Mouse (Mus musculus) embryonic facial prominence, embryonic 14.5 days (tissue): ENCODE measurements around the gene Sfrp5. TPM values are rescaled to one million over a fixed set of nuclear protein-coding genes. Genes with fewer than 3 reads are reported as not detected.

Experiments
- ATAC-seq: fragments of 200-750 bp; cut with Nextera tagmentation; 2 replicates; pipeline ENCODE4 v1.8.0; 2017; ENCODE audit warnings: low read depth, moderate number of reproducible peaks, moderate TSS enrichment
- DNase-seq: peaks from one replicate; pipeline ENCODE4 v3.0.0-alpha.2; 2015; ENCODE audit warnings: low spot score
- H3K27ac ChIP-seq: fragments of 300-500 bp; sonication (generic); replicated peaks from 2 replicates; pipeline ENCODE4 v1.5.1; 2014; ENCODE audit warnings: low read depth, mild to moderate bottlenecking, low read length, moderate library complexity
- H3K27me3 ChIP-seq: fragments of 300-500 bp; sonication (generic); replicated peaks from 2 replicates; pipeline ENCODE4 v1.6.1; 2014; ENCODE audit warnings: low read length; ENCODE audit not compliant: control insufficient read depth, insufficient read depth
- H3K36me3 ChIP-seq: fragments of 300-500 bp; sonication (generic); 2 replicates; pipeline ENCODE4 v1.6.1; 2014; ENCODE audit warnings: low read length, mixed read lengths; ENCODE audit not compliant: control insufficient read depth, insufficient read depth
- H3K4me1 ChIP-seq: fragments of 300-500 bp; sonication (generic); 2 replicates; pipeline ENCODE4 v1.6.1; 2014; ENCODE audit warnings: antibody characterized with exemption, low read length; ENCODE audit not compliant: control insufficient read depth, insufficient read depth
- H3K4me2 ChIP-seq: fragments of 300-500 bp; sonication (generic); 2 replicates; pipeline ENCODE4 v1.6.1; 2014; ENCODE audit warnings: low read depth, mild to moderate bottlenecking, low read length, moderate library complexity, mixed read lengths
- H3K4me3 ChIP-seq: fragments of 300-500 bp; sonication (generic); 2 replicates; pipeline ENCODE4 v1.5.1; 2014; ENCODE audit warnings: low read depth, mild to moderate bottlenecking, low read length
- H3K9ac ChIP-seq: fragments of 300-500 bp; sonication (generic); 2 replicates; pipeline ENCODE4 v1.6.1; 2014; ENCODE audit warnings: low read depth, mild to moderate bottlenecking, low read length, moderate library complexity, mixed read lengths
- H3K9me3 ChIP-seq: fragments of 300-500 bp; sonication (generic); 2 replicates; pipeline ENCODE4 v1.6.1; 2016; ENCODE audit warnings: low read length; ENCODE audit not compliant: control insufficient read depth
- WGBS: fragments of 180-500 bp; shearing (Covaris S2); extraction: QIAGEN DNeasy Blood & Tissue Kit; methylation state at CpG from one replicate; pipeline ENCODE4 v1.1.7; 2014; 5-methylcytosine and 5-hydroxymethylcytosine counted together
- polyA plus RNA-seq: library from polyadenylated mRNA; unstranded; fragments of >200 nt; fragmentation: Nextera tagmentation; extraction: Ambion mirVana; gene quantifications from 2 replicates; pipeline ENCODE4 v1.2.1, GENCODE M21; 2014

Gene Sfrp5
- polyA plus RNA-seq, 1 experiment from 2014 or later: 18.0 TPM

GRCm38 (mm10) chr19:42209485-42209884 lies 7.4 kb upstream of the Sfrp5 start:
- no peak overlapping the region for H3K4me2 ChIP-seq
- no peaks in the 10 kb centered on the region for H3K9me3 ChIP-seq
- peaks cover 5% of the 10 kb centered on the region; the same call in 1 of the 2 replicates for H3K4me1 ChIP-seq
- H3K36me3 ChIP-seq: no peaks in the 10 kb centered on the region
- no peak for DNase-seq
- peak; percentile 53; the same call in 1 of the 2 replicates for ATAC-seq
- H3K27me3 ChIP-seq: no peaks in the 10 kb centered on the region; the same call in 1 of the 2 replicates
- 42% methylated on average over 7 of the region's 7 CpGs for WGBS
- H3K4me3 ChIP-seq: no peak overlapping the region
- H3K27ac ChIP-seq: no peak overlapping the region
- no peak overlapping the region for H3K9ac ChIP-seq

- H3K9me3 ChIP-seq: no peaks in the 10 kb centered on the region
- H3K36me3 ChIP-seq: no peaks in the 10 kb centered on the region
- H3K4me2 ChIP-seq: no peak overlapping the region
- 45% methylated on average over 8 of the region's 8 CpGs for WGBS
- H3K9ac ChIP-seq: no peak overlapping the region
- H3K4me3 ChIP-seq: no peak overlapping the region
- peaks cover 41% of the 10 kb centered on the region for H3K27me3 ChIP-seq
- no peak overlapping the region for H3K27ac ChIP-seq
- peaks cover 14% of the 10 kb centered on the region; the same call in 1 of the 2 replicates for H3K4me1 ChIP-seq
- no peak for ATAC-seq
- DNase-seq: peak; percentile 56
Measured at GRCm38 (mm10) chr19:42205201-42205600, 3.1 kb upstream of the Sfrp5 start.

- H3K36me3 ChIP-seq: no peaks in the 10 kb centered on the region
- WGBS: 77% methylated on average over 4 of the region's 4 CpGs
- no peaks in the 10 kb centered on the region for H3K9me3 ChIP-seq
- no peak overlapping the region for H3K9ac ChIP-seq
- peaks cover 14% of the 10 kb centered on the region; the same call in 1 of the 2 replicates for H3K4me1 ChIP-seq
- no peak overlapping the region for H3K27ac ChIP-seq
- no peak overlapping the region for H3K4me2 ChIP-seq
- H3K27me3 ChIP-seq: peaks cover 50% of the 10 kb centered on the region
- H3K4me3 ChIP-seq: no peak overlapping the region
- DNase-seq: no peak
- ATAC-seq: no peak
Measured at GRCm38 (mm10) chr19:42204306-42204705, 2.3 kb upstream of the Sfrp5 start.

- H3K27me3 ChIP-seq: peaks cover 61% of the 10 kb centered on the region
- H3K9ac ChIP-seq: 0 out of 2 replicates have a peak overlapping the region, but pooled peaks have one; percentile 30
- peaks cover 14% of the 10 kb centered on the region; the same call in 1 of the 2 replicates for H3K4me1 ChIP-seq
- DNase-seq: no peak
- 43% methylated on average over 8 of the region's 8 CpGs for WGBS
- peak overlapping the region; percentile 35; the same call in 1 of the 2 replicates for H3K4me3 ChIP-seq
- no peaks in the 10 kb centered on the region for H3K36me3 ChIP-seq
- no peak overlapping the region for H3K27ac ChIP-seq
- H3K9me3 ChIP-seq: no peaks in the 10 kb centered on the region
- H3K4me2 ChIP-seq: peak overlapping the region; percentile 55
- ATAC-seq: no peak
Measured at GRCm38 (mm10) chr19:42202467-42202866, 415 bp upstream of the Sfrp5 start.

GRCm38 (mm10) chr19:42198026-42198425 lies 4.0 kb downstream of the Sfrp5 start:
- H3K27ac ChIP-seq: no peak overlapping the region
- WGBS: 37% methylated on average over 11 of the region's 11 CpGs
- no peak overlapping the region for H3K9ac ChIP-seq
- H3K4me2 ChIP-seq: no peak overlapping the region
- no peak overlapping the region for H3K4me3 ChIP-seq
- no peak for DNase-seq
- H3K9me3 ChIP-seq: no peaks in the 10 kb centered on the region
- ATAC-seq: no peak
- peaks cover 49% of the 10 kb centered on the region for H3K27me3 ChIP-seq
- H3K36me3 ChIP-seq: no peaks in the 10 kb centered on the region
- 0 out of 2 replicates have a peak, but pooled peaks cover 8% of the 10 kb centered on the region for H3K4me1 ChIP-seq

GRCm38 (mm10) chr19:42197066-42197465 lies 5.0 kb downstream of the Sfrp5 start:
- H3K4me2 ChIP-seq: no peak overlapping the region
- WGBS: 62% methylated on average over 4 of the region's 4 CpGs
- H3K27me3 ChIP-seq: peaks cover 40% of the 10 kb centered on the region
- H3K4me1 ChIP-seq: 0 out of 2 replicates have a peak, but pooled peaks cover 6% of the 10 kb centered on the region
- no peak for DNase-seq
- no peak overlapping the region for H3K27ac ChIP-seq
- H3K9me3 ChIP-seq: no peaks in the 10 kb centered on the region
- no peak for ATAC-seq
- no peak overlapping the region for H3K4me3 ChIP-seq
- 0 out of 2 replicates have a peak, but pooled peaks cover under 1% of the 10 kb centered on the region for H3K36me3 ChIP-seq
- no peak overlapping the region for H3K9ac ChIP-seq

- DNase-seq: no peak
- Histone ChIP-seq H3K36me3 (peaks cover 8% of the 10 kb centered on the region), H3K27ac (no peak overlapping the region), H3K27me3 (peaks cover 33% of the 10 kb centered on the region), H3K4me1 (0 out of 2 replicates have a peak, but pooled peaks cover 1% of the 10 kb centered on the region), H3K4me3 (no peak overlapping the region), H3K4me2 (no peak overlapping the region), H3K9ac (no peak overlapping the region), H3K9me3 (no peaks in the 10 kb centered on the region)
- no peak for ATAC-seq
- WGBS: 75% methylated on average over 4 of the region's 4 CpGs
Measured at GRCm38 (mm10) chr19:42196378-42196777, 5.7 kb downstream of the Sfrp5 start.

GRCm38 (mm10) chr19:42193311-42193710 lies 8.7 kb downstream of the Sfrp5 start:
- no peak overlapping the region for H3K27ac ChIP-seq
- no peak overlapping the region for H3K9ac ChIP-seq
- 52% methylated on average over 2 of the region's 2 CpGs for WGBS
- DNase-seq: no peak
- ATAC-seq: 0 out of 2 replicates have a peak, but pooled peaks have one; percentile 18
- no peak overlapping the region for H3K4me2 ChIP-seq
- no peaks in the 10 kb centered on the region for H3K4me1 ChIP-seq
- no peaks in the 10 kb centered on the region for H3K9me3 ChIP-seq
- 0 out of 2 replicates have a peak, but pooled peaks cover 3% of the 10 kb centered on the region for H3K27me3 ChIP-seq
- peaks cover 24% of the 10 kb centered on the region for H3K36me3 ChIP-seq
- no peak overlapping the region for H3K4me3 ChIP-seq

- 25% methylated on average over 3 of the region's 5 CpGs for WGBS
- peaks cover 31% of the 10 kb centered on the region for H3K36me3 ChIP-seq
Measured at GRCm38 (mm10) chr19:42190494-42190893, 11.6 kb downstream of the Sfrp5 start.

More at GRCm38 (mm10) chr19:42190494-42190893, 11.6 kb downstream of the Sfrp5 start:
- H3K4me3 ChIP-seq: no peak overlapping the region
- H3K9me3 ChIP-seq: no peaks in the 10 kb centered on the region
- ATAC-seq (no peak), DNase-seq (peak; percentile 37)
- no peaks in the 10 kb centered on the region for H3K4me1 ChIP-seq
- no peak overlapping the region for H3K4me2 ChIP-seq
- H3K27ac ChIP-seq: no peak overlapping the region
- H3K27me3 ChIP-seq: no peaks in the 10 kb centered on the region
- H3K9ac ChIP-seq: no peak overlapping the region
